Mouse (Mus musculus) MEL (cell line): Measurements from ENCODE around the gene Trappc2l.

Source experiments
- CTCF ChIP-seq, 3 experiments: IDR thresholded peaks in 2 of 3; conservative IDR thresholded peaks in 1 of 3; 2 replicates each; pipeline ENCODE4 v1.5.1; 2011 to 2012; ENCODE audit warnings: low read length in 3 of 3, low read depth in 2 of 3, mild to moderate bottlenecking in 2 of 3, improper control_type of control experiment in 1 of 3, inconsistent platforms in 1 of 3, mixed read lengths in 1 of 3, moderate library complexity in 1 of 3; ENCODE audit not compliant: control insufficient read depth in 1 of 3, insufficient read depth in 1 of 3, poor library complexity in 1 of 3, severe bottlenecking in 1 of 3
- EP300 ChIP-seq, 2 experiments: IDR thresholded peaks; 2 replicates each; pipeline ENCODE4 v1.6.1; 2011; ENCODE audit warnings: improper control_type of control experiment in 2 of 2, low read length in 2 of 2, low read depth in 1 of 2, mild to moderate bottlenecking in 1 of 2
- GABPA ChIP-seq: IDR thresholded peaks from 2 replicates; pipeline ENCODE4 v1.6.1; 2012; ENCODE audit warnings: low read depth, mild to moderate bottlenecking, inconsistent platforms, low read length, improper control_type of control experiment, moderate library complexity
- MAX ChIP-seq: IDR thresholded peaks from 2 replicates; pipeline ENCODE4 v1.6.1; 2011; ENCODE audit warnings: low read length, improper control_type of control experiment
- POLR2A ChIP-seq, 2 experiments: IDR thresholded peaks; 2 replicates each; pipeline ENCODE4 v1.6.1; 2011 to 2012; ENCODE audit warnings: low read length in 2 of 2, mild to moderate bottlenecking in 2 of 2, control low read depth in 1 of 2, improper control_type of control experiment in 1 of 2, low read depth in 1 of 2, moderate library complexity in 1 of 2; ENCODE audit not compliant: control insufficient read depth in 1 of 2, insufficient read depth in 1 of 2, poor library complexity in 1 of 2
- TCF12 ChIP-seq: IDR thresholded peaks from 2 replicates; pipeline ENCODE4 v1.6.1; 2014; ENCODE audit warnings: low read depth, mild to moderate bottlenecking, inconsistent platforms, low read length, improper control_type of control experiment, moderate library complexity
- UBTF ChIP-seq: IDR thresholded peaks from 2 replicates; pipeline ENCODE4 v1.6.1; 2012; ENCODE audit warnings: low read depth, mild to moderate bottlenecking, inconsistent platforms, low read length, improper control_type of control experiment, moderate library complexity, borderline replicate concordance; ENCODE audit not compliant: insufficient read depth

- TF ChIP-seq UBTF (no peak), CTCF (IDR thresholded peaks at IDR 0.05 in 2 of 3, conservative IDR thresholded peaks at IDR 0.05 in 1 of 3; ENCODE audit: control insufficient read depth in 1 of 3, insufficient read depth in 1 of 3, low read depth in 2 of 3, low read length in 3 of 3, poor library complexity in 1 of 3, severe bottlenecking in 1 of 3) (no peak), POLR2A (IDR thresholded peaks at IDR 0.05; ENCODE audit: control insufficient read depth in 1 of 2, insufficient read depth in 1 of 2, low read depth in 1 of 2, low read length in 2 of 2, poor library complexity in 1 of 2) (no peak), EP300 (IDR thresholded peaks at IDR 0.05; ENCODE audit: low read depth in 1 of 2, low read length in 2 of 2) (no peak), MAX (no peak), GABPA (no peak), TCF12 (no peak)
Measured at GRCm38 (mm10) chr8:122593783-122594507, 17.5 kb upstream of the Trappc2l start.
